Mouse (Mus musculus) brain, embryonic 14.5 days (tissue): ENCODE data around the gene Atxn1l.

Source experiments
- CTCF ChIP-seq: fragments of 200-500 bp; IDR thresholded peaks from 2 replicates; pipeline ENCODE4 v1.5.1; 2012; ENCODE audit warnings: inconsistent platforms, mild to moderate bottlenecking, moderate library complexity, borderline replicate concordance; ENCODE audit not compliant: insufficient read depth, insufficient read length; ENCODE audit errors: extremely low read depth
- POLR2A ChIP-seq: fragments of 200-500 bp; IDR thresholded peaks from 2 replicates; pipeline ENCODE4 v1.6.1; 2012; ENCODE audit warnings: mild to moderate bottlenecking, inconsistent platforms, borderline replicate concordance; ENCODE audit not compliant: poor library complexity, insufficient read depth, insufficient read length, severe bottlenecking; ENCODE audit errors: extremely low read depth

DNA sequence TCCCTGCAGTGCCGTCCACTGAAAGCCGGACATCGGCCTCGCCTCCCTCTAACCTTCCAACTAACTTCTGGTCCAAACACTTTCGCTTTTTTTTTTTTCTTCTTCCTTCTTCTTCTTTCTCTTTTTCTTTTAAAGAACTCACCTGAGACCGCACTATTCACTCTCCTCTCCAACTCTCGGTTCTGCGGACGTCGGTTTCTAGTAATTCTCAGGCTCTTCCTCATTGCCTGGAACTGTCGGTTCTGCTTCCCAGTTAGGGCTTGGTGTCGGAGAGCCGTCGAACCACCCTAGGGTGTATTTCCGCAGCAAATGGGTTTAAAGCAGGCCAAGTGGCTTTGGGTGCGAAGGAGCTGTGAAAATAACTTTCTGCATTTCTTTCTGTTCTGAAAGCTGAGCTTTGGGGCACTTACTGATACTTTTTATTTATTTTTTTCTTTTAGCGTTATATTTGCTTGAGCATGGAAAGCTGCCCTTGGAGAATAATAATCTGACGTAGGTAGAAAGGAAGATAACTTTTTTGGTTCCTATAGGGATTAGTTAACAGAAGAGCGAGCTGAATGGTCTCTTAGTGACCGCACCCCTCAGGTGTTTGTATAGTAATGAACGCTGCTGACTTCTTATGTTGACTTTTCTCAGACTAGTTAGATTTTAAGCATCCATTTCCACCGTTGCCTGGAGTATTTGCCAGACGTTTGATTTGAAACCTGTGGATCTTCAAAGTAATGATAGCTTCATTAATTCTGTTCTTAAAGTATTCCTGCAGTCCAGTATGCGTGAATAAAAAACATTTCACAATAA is 42.1 kb upstream of the Atxn1l start:
- no peak for TF ChIP-seq POLR2A
- TF ChIP-seq CTCF = no peak
